Mouse (Mus musculus) MEL-GATA-1-ER (cell line): ENCODE results near the gene Nup153.
A peak's percentile ranks its signal among the peaks of the same experiment; 100 is the strongest.

Experiments used
- DNase-seq: peaks from one replicate; pipeline ENCODE4 v3.0.0-alpha.2; 2012; ENCODE audit warnings: low read depth; ENCODE audit errors: extremely low read depth

Gene Nup153

GRCm38 (mm10) chr13:46728411-46728810 is 671 bp upstream of the Nup153 start:
- DNase-seq = no peak

- DNase-seq = no peak
These were observed 503 bp downstream of the Nup153 start for GRCm38 (mm10) chr13:46727038-46727836.

GRCm38 (mm10) chr13:46726288-46727037 is 1.3 kb downstream of the Nup153 start:
- no peak for DNase-seq

- DNase-seq = no peak
These were observed 2.5 kb downstream of the Nup153 start for GRCm38 (mm10) chr13:46725227-46725626.

GRCm38 (mm10) chr13:46724371-46724770 is 3.4 kb downstream of the Nup153 start:
- no peak for DNase-seq

GRCm38 (mm10) chr13:46721009-46721408 is 6.7 kb downstream of the Nup153 start:
- DNase-seq = no peak

- DNase-seq = no peak
These were observed 8.8 kb downstream of the Nup153 start for GRCm38 (mm10) chr13:46718893-46719400.

- DNase-seq = no peak
These were observed 11.6 kb downstream of the Nup153 start for GRCm38 (mm10) chr13:46715976-46716639.

GRCm38 (mm10) chr13:46713486-46713885 is 14.3 kb downstream of the Nup153 start:
- DNase-seq = no peak

- no peak for DNase-seq
These were observed 24.6 kb downstream of the Nup153 start for GRCm38 (mm10) chr13:46703138-46703537.

- DNase-seq = no peak
These were observed 26.3 kb downstream of the Nup153 start for GRCm38 (mm10) chr13:46701486-46701885.

- DNase-seq = no peak
These were observed 28.4 kb downstream of the Nup153 start for GRCm38 (mm10) chr13:46699372-46699771.

GRCm38 (mm10) chr13:46696788-46697187 is 31.0 kb downstream of the Nup153 start:
- peak; percentile 61 for DNase-seq

- DNase-seq = no peak
These were observed 31.8 kb downstream of the Nup153 start for GRCm38 (mm10) chr13:46695932-46696331.

GRCm38 (mm10) chr13:46695296-46695908 is 32.3 kb downstream of the Nup153 start:
- DNase-seq = no peak

GRCm38 (mm10) chr13:46690559-46691241 is 37.0 kb downstream of the Nup153 start:
- DNase-seq = no peak

- DNase-seq = no peak
These were observed 44.4 kb downstream of the Nup153 start for GRCm38 (mm10) chr13:46683370-46683769.

- no peak for DNase-seq
These were observed 44.8 kb downstream of the Nup153 start for GRCm38 (mm10) chr13:46682921-46683320.

GRCm38 (mm10) chr13:46677721-46678120 is 50.0 kb downstream of the Nup153 start:
- no peak for DNase-seq

GRCm38 (mm10) chr13:46674601-46675000 is 53.1 kb downstream of the Nup153 start:
- DNase-seq = no peak

GRCm38 (mm10) chr13:46670514-46670913 is 57.2 kb downstream of the Nup153 start:
- no peak for DNase-seq
